Mouse (Mus musculus) CD8-positive naive resting alpha-beta T cell, adult 2 months (primary cell): ENCODE data around the gene Wdcp.
"Not testable (repeated sequence)": the region's sequence is repeated elsewhere in the genome, so short reads cannot be mapped to it uniquely, and the experiment has no call there.

Source experiments
- DNase-seq, 2 experiments: peaks; one replicate each; pipeline ENCODE4 v3.0.0; 2022; ENCODE audit warnings: low read depth in 2 of 2, low spot score in 2 of 2

Wdcp gene

GRCm38 (mm10) chr12:4868924-4869323, 25.8 kb downstream of the Wdcp start:
- DNase-seq: no peak

- DNase-seq: no peak
Observed at GRCm38 (mm10) chr12:4871260-4871659, 28.2 kb downstream of the Wdcp start.

- DNase-seq: no peak
Observed at GRCm38 (mm10) chr12:4872273-4872672, 29.2 kb downstream of the Wdcp start.

DNA sequence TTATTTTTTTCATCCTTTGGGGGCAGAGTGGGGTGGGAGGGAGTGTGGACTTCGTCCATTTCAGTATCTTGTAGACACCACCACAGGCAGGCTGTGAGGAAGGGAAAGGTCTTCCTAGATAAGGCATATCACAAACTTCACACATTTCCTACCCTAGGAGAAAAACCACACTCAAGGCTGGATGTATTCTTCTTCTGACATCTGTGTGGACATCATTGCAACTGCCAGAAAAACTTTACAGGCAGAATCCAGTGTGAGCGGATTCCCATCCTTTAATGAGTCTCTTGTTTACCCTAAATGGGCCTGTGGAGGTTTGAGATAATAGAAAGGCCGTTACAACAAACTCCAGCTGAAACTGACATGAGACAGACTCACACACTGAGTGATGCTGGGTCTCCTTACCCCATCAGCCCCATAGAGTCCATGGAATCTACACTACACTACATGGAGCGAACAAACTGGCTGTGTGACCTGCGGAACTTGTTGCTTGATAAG, 29.9 kb downstream of the Wdcp start:
- no peak for DNase-seq

DNA sequence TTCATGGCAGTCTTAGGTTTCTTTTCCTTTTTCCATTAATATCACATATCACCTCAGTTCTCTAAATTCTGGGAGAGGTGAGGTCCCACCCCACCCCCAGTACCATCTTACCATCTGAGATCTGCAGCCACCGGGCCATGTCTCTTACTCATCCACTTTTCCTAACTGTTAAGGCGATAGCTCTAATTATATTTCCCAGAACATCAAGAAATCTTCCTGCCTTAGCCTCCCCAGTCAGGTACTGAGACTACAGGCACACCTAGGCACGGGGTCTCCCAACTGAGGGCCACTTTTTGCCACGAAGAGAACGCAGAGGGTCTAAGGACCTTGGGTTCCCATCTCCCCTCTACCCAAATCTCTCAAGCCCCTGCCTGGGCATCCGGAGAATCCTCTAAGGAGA, 30.4 kb downstream of the Wdcp start:
- DNase-seq: no peak

- DNase-seq: peak; percentile 38 to 43
Observed at GRCm38 (mm10) chr12:4874161-4874927, 31.2 kb downstream of the Wdcp start, which contains the start of gene Mfsd2b. TSS of gene Mfsd2b (minus strand) at chr12:4874359.

- DNase-seq: no peak
Observed at GRCm38 (mm10) chr12:4875623-4876022, 32.5 kb downstream of the Wdcp start.

GRCm38 (mm10) chr12:4878296-4878783, 35.2 kb downstream of the Wdcp start:
- no peak for DNase-seq

DNA sequence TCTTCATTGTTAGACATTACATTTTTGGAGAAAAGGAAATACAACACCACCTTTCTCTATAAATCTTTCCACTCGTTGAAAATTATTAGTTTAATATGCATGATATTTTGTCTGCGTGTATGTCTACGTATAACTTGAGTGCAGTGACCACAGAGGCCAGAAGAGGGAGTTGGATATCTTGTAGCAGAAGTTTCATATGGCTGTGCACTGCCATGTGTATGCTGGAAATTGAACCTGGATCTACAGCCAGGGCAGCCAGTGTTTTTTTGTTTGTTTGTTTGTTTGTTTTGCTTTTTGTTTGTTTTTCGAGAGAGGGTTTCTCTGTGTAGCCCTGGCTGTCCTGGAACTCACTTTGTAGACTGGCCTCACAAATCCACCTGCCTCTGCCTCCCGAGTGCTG, 35.9 kb downstream of the Wdcp start:
- no peak for DNase-seq

DNA sequence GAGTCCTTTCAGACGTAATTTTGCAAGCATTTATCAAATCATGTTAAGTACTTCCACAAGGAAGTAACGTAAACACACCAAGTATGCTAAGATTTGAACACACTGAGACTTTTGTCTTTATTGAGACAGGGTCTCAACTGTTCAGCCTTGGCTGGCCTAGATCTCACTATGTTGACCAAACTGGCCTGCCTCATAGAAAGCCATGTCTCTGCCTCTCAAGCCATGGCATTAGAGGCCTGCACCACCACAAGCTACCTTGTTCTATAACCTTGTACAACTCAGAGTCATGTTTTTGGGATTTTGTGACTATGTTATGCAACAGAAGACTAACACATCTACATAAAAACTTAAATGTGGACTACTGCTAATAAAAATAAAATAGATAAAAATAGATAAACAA, 39.0 kb downstream of the Wdcp start:
- no peak for DNase-seq

GRCm38 (mm10) chr12:4885062-4885461, 42.0 kb downstream of the Wdcp start:
- no peak for DNase-seq

GRCm38 (mm10) chr12:4886581-4886980, 43.5 kb downstream of the Wdcp start:
- not testable (repeated sequence) for DNase-seq

- DNase-seq: no peak
Observed at GRCm38 (mm10) chr12:4888739-4889138, 45.6 kb downstream of the Wdcp start.

GRCm38 (mm10) chr12:4889251-4889650, 46.1 kb downstream of the Wdcp start:
- no peak for DNase-seq

DNA sequence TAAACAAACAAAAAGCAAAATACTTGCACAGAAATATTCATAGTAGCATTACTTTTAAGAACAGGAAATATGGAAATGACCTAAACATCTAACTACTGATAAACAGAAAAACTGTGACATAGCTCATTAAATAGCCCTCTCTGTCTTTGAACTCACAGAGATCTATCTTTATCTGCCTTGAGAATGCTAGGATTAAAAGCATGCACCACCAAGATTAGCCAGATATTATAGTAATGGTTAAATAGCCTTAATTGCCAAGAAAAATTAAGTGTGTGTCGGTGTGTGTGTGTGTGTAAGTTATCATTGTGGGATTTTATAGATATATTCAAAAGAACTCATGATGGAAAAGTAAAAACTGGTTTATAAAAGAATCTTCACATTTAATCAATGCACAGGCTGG, 46.8 kb downstream of the Wdcp start:
- no peak for DNase-seq

- no peak for DNase-seq
Observed at GRCm38 (mm10) chr12:4898024-4898423, 54.9 kb downstream of the Wdcp start.

DNA sequence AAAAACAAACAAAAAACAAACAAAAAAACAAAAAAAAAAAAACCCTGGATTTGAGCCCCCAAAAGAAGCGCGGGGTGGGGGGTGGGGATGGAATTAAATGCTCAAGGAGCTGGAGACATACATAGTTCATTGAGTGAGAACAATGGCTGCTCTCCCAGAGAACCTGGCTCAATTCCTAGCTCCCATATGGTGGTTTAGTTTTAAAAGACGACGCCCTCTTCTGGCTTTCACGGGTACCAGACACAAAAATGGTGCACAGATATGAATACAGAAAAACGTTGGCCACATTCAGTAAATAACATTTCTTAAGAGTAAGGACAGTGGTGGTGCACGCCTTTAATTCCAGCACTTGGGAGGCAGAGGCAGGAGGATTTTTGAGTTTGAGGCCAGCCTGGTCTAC, 62.8 kb downstream of the Wdcp start:
- DNase-seq: no peak

GRCm38 (mm10) chr12:4906476-4906875, 63.4 kb downstream of the Wdcp start:
- no peak for DNase-seq

DNA sequence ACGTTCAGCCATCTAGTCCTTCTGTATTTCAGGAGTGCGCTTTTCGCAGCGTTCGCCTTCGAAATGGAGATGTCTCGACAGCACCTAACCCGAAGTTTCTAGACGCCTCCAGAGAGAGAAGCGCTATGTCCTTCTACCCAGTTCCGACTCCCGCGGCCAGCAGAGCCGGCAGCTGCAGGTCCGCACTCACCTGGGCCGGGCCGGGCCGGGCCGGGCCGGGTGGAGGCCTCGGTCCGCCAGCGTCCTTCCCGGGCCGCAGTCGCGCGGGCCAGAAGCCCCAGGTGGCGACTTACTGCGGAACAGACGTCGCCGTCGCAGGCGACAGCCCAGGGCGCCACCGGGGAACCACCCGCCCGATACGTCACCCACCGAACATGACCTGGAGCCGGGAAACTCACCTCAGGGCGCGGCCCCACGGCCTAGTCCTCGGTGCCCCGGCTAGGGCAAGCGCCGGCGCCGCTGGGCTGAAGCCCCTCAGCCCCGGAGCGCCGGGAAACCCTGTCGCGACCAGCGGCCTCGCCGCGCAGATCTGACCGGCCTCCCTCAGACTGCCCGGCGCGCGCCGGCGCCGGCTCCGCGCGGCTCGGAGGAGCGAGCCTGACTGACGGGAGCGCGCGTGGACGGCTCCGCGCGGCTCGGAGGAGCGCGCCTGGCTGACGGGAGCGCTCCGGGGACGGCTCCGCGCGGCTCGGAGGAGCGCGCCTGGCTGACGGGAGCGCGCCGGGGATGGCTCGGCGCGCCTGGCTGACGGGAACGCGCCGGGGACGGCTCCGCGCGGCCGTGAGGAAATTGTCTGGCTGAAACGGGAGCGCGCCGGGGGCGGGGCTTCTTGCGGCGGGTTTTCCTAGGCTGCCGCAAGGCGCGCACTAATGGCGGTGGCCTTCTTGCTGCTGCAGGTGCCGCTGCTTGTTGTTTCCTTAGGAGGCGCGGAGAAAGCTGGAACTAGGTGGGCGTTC, 64.1 kb downstream of the Wdcp start, which contains the start of gene Ubxn2a:
Gene Ubxn2a (minus strand): TSS at position 755 of the 956 bp plus-strand sequence.
- peak; percentile 86 to 89 for DNase-seq

DNA sequence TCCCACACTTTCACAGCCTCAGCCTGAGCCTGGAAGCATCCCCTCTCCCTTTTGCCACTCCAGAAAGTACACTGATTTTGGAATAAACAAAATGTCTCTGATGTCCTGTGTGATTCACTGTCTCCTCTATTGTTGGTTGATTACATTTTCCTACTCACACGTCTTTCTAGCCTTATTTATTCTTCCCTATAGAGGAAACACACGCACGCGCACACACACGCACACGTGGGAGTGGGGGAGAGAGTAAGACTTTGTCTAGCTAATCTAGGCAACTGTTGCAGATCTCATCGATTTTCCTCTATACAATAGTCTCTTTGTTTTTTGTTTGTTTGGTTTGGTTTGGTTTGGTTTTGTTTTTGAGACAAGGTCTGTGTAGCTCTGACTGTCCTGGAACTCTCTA, 65.3 kb downstream of the Wdcp start:
- DNase-seq: no peak
